Mouse (Mus musculus) hindlimb bud, embryonic 11.5 days (tissue): Measurements from ENCODE around the gene Atp6v0e.

Experiments
- DNase-seq: peaks from one replicate; pipeline ENCODE4 v3.0.0-alpha.2; 2012; ENCODE audit warnings: low read depth, low spot score; ENCODE audit errors: extremely low spot score

The Atp6v0e gene

GRCm38 (mm10) chr17:26639791-26640190 is 23.2 kb upstream of the Atp6v0e start:
- DNase-seq: no peak

GRCm38 (mm10) chr17:26640286-26640740 is 22.7 kb upstream of the Atp6v0e start:
- DNase-seq: no peak

GRCm38 (mm10) chr17:26643456-26643855 is 19.6 kb upstream of the Atp6v0e start:
- DNase-seq: no peak

- no peak for DNase-seq
Measured at GRCm38 (mm10) chr17:26643993-26644392, 19.0 kb upstream of the Atp6v0e start.

GRCm38 (mm10) chr17:26644509-26645410 is 18.3 kb upstream of the Atp6v0e start:
- DNase-seq: no peak

- DNase-seq: no peak
Measured at GRCm38 (mm10) chr17:26645411-26645854, 17.6 kb upstream of the Atp6v0e start.

- no peak for DNase-seq
Measured at GRCm38 (mm10) chr17:26647283-26647682, 15.7 kb upstream of the Atp6v0e start.

- DNase-seq: no peak
Measured at GRCm38 (mm10) chr17:26649565-26649964, 13.5 kb upstream of the Atp6v0e start.

- no peak for DNase-seq
Measured at GRCm38 (mm10) chr17:26650451-26651363, 12.3 kb upstream of the Atp6v0e start.

GRCm38 (mm10) chr17:26658854-26659572 is 4.0 kb upstream of the Atp6v0e start:
- no peak for DNase-seq

- DNase-seq: no peak
Measured at GRCm38 (mm10) chr17:26659573-26659915, 3.5 kb upstream of the Atp6v0e start.

GRCm38 (mm10) chr17:26660192-26660912 is 2.7 kb upstream of the Atp6v0e start:
- no peak for DNase-seq

- DNase-seq: no peak
Measured at GRCm38 (mm10) chr17:26662204-26662603, 827 bp upstream of the Atp6v0e start.

GRCm38 (mm10) chr17:26665600-26665999 is 2.6 kb downstream of the Atp6v0e start:
- no peak for DNase-seq

- DNase-seq: no peak
Measured at GRCm38 (mm10) chr17:26671268-26671667, 8.2 kb downstream of the Atp6v0e start.

- DNase-seq: no peak
Measured at GRCm38 (mm10) chr17:26675845-26676244, 12.8 kb downstream of the Atp6v0e start.

- peak; percentile 52 for DNase-seq
Measured at GRCm38 (mm10) chr17:26676252-26676615, 13.2 kb downstream of the Atp6v0e start.

GRCm38 (mm10) chr17:26676616-26677376 is 13.8 kb downstream of the Atp6v0e start:
- DNase-seq: no peak
